Mouse (Mus musculus): ENCODE results near the gene Tbc1d30. TPM values are rescaled to one million over a fixed set of nuclear protein-coding genes. Genes with fewer than 3 reads are reported as not detected.

The Tbc1d30 gene
- polyA plus RNA-seq, 1 experiment: 26.9 TPM

GRCm38 (mm10) chr10:121277022-121277471, 74.0 kb downstream of the Tbc1d30 start:
- no peak for DNase-seq (ENCODE audit: extremely low spot score in 1 of 2, low spot score in 1 of 2)

GRCm38 (mm10) chr10:121274964-121275363, 76.1 kb downstream of the Tbc1d30 start:
- DNase-seq (ENCODE audit: extremely low spot score in 1 of 2, low spot score in 1 of 2): no peak

GRCm38 (mm10) chr10:121271002-121271401, 80.1 kb downstream of the Tbc1d30 start:
- no peak for DNase-seq (ENCODE audit: extremely low spot score in 1 of 2, low spot score in 1 of 2)

- DNase-seq (ENCODE audit: extremely low spot score in 1 of 2, low spot score in 1 of 2): no peak
Observed at GRCm38 (mm10) chr10:121268771-121269170, 82.3 kb downstream of the Tbc1d30 start.

- no peak for DNase-seq (ENCODE audit: extremely low spot score in 1 of 2, low spot score in 1 of 2)
Observed at GRCm38 (mm10) chr10:121264204-121264575, 86.9 kb downstream of the Tbc1d30 start.

- peak in 1 of 2 experiments; percentile 62 for DNase-seq (ENCODE audit: extremely low spot score in 1 of 2, low spot score in 1 of 2)
Observed at GRCm38 (mm10) chr10:121263520-121264203, 87.4 kb downstream of the Tbc1d30 start.

- DNase-seq (ENCODE audit: extremely low spot score in 1 of 2, low spot score in 1 of 2): no peak
Observed at GRCm38 (mm10) chr10:121262206-121262605, 88.9 kb downstream of the Tbc1d30 start.

GRCm38 (mm10) chr10:121261036-121261592, 90.0 kb downstream of the Tbc1d30 start:
- no peak for DNase-seq (ENCODE audit: extremely low spot score in 1 of 2, low spot score in 1 of 2)

GRCm38 (mm10) chr10:121256115-121256825, 94.8 kb downstream of the Tbc1d30 start:
- DNase-seq (ENCODE audit: extremely low spot score in 1 of 2, low spot score in 1 of 2): peak in 1 of 2 experiments; percentile 81

- DNase-seq (ENCODE audit: extremely low spot score in 1 of 2, low spot score in 1 of 2): no peak
Observed at GRCm38 (mm10) chr10:121255465-121255864, 95.6 kb downstream of the Tbc1d30 start.

- no peak for DNase-seq (ENCODE audit: extremely low spot score in 1 of 2, low spot score in 1 of 2)
Observed at GRCm38 (mm10) chr10:121254343-121254742, 96.7 kb downstream of the Tbc1d30 start.

- DNase-seq (ENCODE audit: extremely low spot score in 1 of 2, low spot score in 1 of 2): no peak
Observed at GRCm38 (mm10) chr10:121252781-121253180, 98.3 kb downstream of the Tbc1d30 start.

- DNase-seq (ENCODE audit: extremely low spot score in 1 of 2, low spot score in 1 of 2): no peak
Observed at GRCm38 (mm10) chr10:121251191-121251590, 99.9 kb downstream of the Tbc1d30 start.

- DNase-seq (ENCODE audit: extremely low spot score in 1 of 2, low spot score in 1 of 2): no peak
Observed at GRCm38 (mm10) chr10:121249820-121250219, 101.3 kb downstream of the Tbc1d30 start.

GRCm38 (mm10) chr10:121247545-121247944, 103.5 kb downstream of the Tbc1d30 start:
- DNase-seq (ENCODE audit: extremely low spot score in 1 of 2, low spot score in 1 of 2): no peak

- no peak for DNase-seq (ENCODE audit: extremely low spot score in 1 of 2, low spot score in 1 of 2)
Observed at GRCm38 (mm10) chr10:121246971-121247370, 104.1 kb downstream of the Tbc1d30 start.

GRCm38 (mm10) chr10:121243373-121244207, 107.5 kb downstream of the Tbc1d30 start:
- no peak for DNase-seq (ENCODE audit: extremely low spot score in 1 of 2, low spot score in 1 of 2)

- DNase-seq (ENCODE audit: extremely low spot score in 1 of 2, low spot score in 1 of 2): no peak
Observed at GRCm38 (mm10) chr10:121242596-121242995, 108.5 kb downstream of the Tbc1d30 start.

- no peak for DNase-seq (ENCODE audit: extremely low spot score in 1 of 2, low spot score in 1 of 2)
Observed at GRCm38 (mm10) chr10:121239065-121239464, 112.0 kb downstream of the Tbc1d30 start.

- DNase-seq (ENCODE audit: extremely low spot score in 1 of 2, low spot score in 1 of 2): no peak
Observed at GRCm38 (mm10) chr10:121238551-121238950, 112.5 kb downstream of the Tbc1d30 start.

- DNase-seq (ENCODE audit: extremely low spot score in 1 of 2, low spot score in 1 of 2): no peak
Observed at GRCm38 (mm10) chr10:121237377-121237776, 113.7 kb downstream of the Tbc1d30 start.

Data from frontal cortex, adult 2 months (tissue).